Mouse (Mus musculus) CH12.LX (cell line): Measurements from ENCODE around the gene Tbl2.

Source experiments
- CHD2 ChIP-seq: IDR thresholded peaks from 2 replicates; pipeline ENCODE4 v1.6.1; 2011; ENCODE audit warnings: low read length, improper control_type of control experiment
- CTCF ChIP-seq, 2 experiments: IDR thresholded peaks in 1 of 2; conservative IDR thresholded peaks in 1 of 2; 2 replicates each; pipeline ENCODE4 v1.5.1; 2011 to 2012; ENCODE audit warnings: low read depth in 2 of 2, low read length in 2 of 2, improper control_type of control experiment in 1 of 2, inconsistent platforms in 1 of 2, mild to moderate bottlenecking in 1 of 2, moderate library complexity in 1 of 2
- EP300 ChIP-seq: IDR thresholded peaks from 2 replicates; pipeline ENCODE4 v1.6.1; 2011; ENCODE audit warnings: low read length, improper control_type of control experiment
- GABPA ChIP-seq: IDR thresholded peaks from 2 replicates; pipeline ENCODE4 v1.6.1; 2012; ENCODE audit warnings: low read depth, low read length, improper control_type of control experiment, inconsistent platforms; ENCODE audit not compliant: insufficient replicate concordance
- MAZ ChIP-seq: IDR thresholded peaks from 2 replicates; pipeline ENCODE4 v1.6.1; 2012; ENCODE audit warnings: low read depth, mild to moderate bottlenecking, inconsistent platforms, low read length, improper control_type of control experiment, moderate library complexity
- POLR2A ChIP-seq: IDR thresholded peaks from 2 replicates; pipeline ENCODE4 v1.6.1; 2011; ENCODE audit warnings: low read depth, mild to moderate bottlenecking, improper control_type of control experiment, low read length
- POLR2AphosphoS2 ChIP-seq: IDR thresholded peaks from 2 replicates; pipeline ENCODE4 v1.6.1; 2011; ENCODE audit warnings: low read depth, low read length, improper control_type of control experiment
- USF1 ChIP-seq: IDR thresholded peaks from 2 replicates; pipeline ENCODE4 v1.6.1; 2014; ENCODE audit warnings: low read depth, mild to moderate bottlenecking, inconsistent platforms, low read length, improper control_type of control experiment

DNA sequence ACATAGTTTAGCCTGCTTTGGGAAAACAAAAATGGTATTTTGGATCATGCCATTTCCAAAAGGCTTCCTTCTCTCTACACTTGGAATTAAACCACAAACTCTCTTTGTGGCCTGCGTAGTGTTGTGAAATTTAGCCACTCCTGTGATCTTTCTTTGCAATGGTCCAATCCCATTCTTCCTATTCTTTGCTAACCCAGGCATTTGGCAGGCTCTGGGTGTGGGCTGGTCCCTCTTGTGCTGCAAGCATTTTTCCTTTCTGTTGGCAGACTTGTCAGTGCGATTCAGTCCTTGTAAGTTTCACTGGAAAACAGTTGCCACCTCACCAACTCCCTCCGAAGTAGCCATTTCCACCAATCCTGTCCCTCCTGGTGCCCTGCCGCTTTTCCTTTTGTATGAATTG lies 11.8 kb downstream of the Tbl2 start:
- TF ChIP-seq CTCF (conservative IDR thresholded peaks at IDR 0.05 in 1 of 2, IDR thresholded peaks at IDR 0.05 in 1 of 2; ENCODE audit: low read depth in 2 of 2, low read length in 2 of 2) (no peak), CHD2 (no peak), POLR2A (no peak), GABPA (no peak), EP300 (no peak), POLR2AphosphoS2 (no peak), USF1 (no peak), MAZ (no peak)
